Mouse (Mus musculus) midbrain, postnatal 0 days (tissue): ENCODE results near the gene 2810408A11Rik. TPM values are rescaled to one million over a fixed set of nuclear protein-coding genes. Genes with fewer than 3 reads are reported as not detected.
"Not testable (repeated sequence)": the region's sequence is repeated elsewhere in the genome, so short reads cannot be mapped to it uniquely, and the experiment has no call there.

Experiments used
- ATAC-seq: fragments of 200-750 bp; cut with Nextera tagmentation; 2 replicates; pipeline ENCODE4 v1.8.0; 2017; ENCODE audit warnings: moderate number of reproducible peaks, mild to moderate bottlenecking, moderate TSS enrichment, moderate library complexity; ENCODE audit not compliant: low FRiP score
- DNase-seq: peaks from one replicate; pipeline ENCODE4 v3.0.0-alpha.2; 2015; ENCODE audit warnings: low spot score
- H3K27ac ChIP-seq: fragments of 300-500 bp; sonication (generic); 2 replicates; pipeline ENCODE4 v1.5.1; 2014; ENCODE audit warnings: low read depth, mild to moderate bottlenecking, low read length, mixed read lengths
- H3K27me3 ChIP-seq: fragments of 300-500 bp; sonication (generic); 2 replicates; pipeline ENCODE4 v1.6.1; 2014; ENCODE audit warnings: low read length, control low read depth, mixed read lengths; ENCODE audit not compliant: insufficient read depth
- H3K36me3 ChIP-seq: fragments of 300-500 bp; sonication (generic); 2 replicates; pipeline ENCODE4 v1.6.1; 2014; ENCODE audit warnings: low read length, control low read depth, mixed read lengths; ENCODE audit not compliant: insufficient read depth
- H3K4me1 ChIP-seq: fragments of 300-500 bp; sonication (generic); 2 replicates; pipeline ENCODE4 v1.6.1; 2014; ENCODE audit warnings: mild to moderate bottlenecking, control low read depth, antibody characterized with exemption, low read length, mixed read lengths; ENCODE audit not compliant: insufficient read depth
- H3K4me2 ChIP-seq: fragments of 300-500 bp; sonication (generic); 2 replicates; pipeline ENCODE4 v1.6.1; 2014; ENCODE audit warnings: low read depth, mild to moderate bottlenecking, low read length, mixed read lengths; ENCODE audit not compliant: poor library complexity, severe bottlenecking
- H3K4me3 ChIP-seq: fragments of 300-500 bp; sonication (generic); 2 replicates; pipeline ENCODE4 v1.5.1; 2014; ENCODE audit warnings: low read depth, mild to moderate bottlenecking, low read length, moderate library complexity
- H3K9ac ChIP-seq: fragments of 300-500 bp; sonication (generic); replicated peaks from 2 replicates; pipeline ENCODE4 v1.6.1; 2014; ENCODE audit warnings: mild to moderate bottlenecking, low read length, moderate library complexity, mixed read lengths; ENCODE audit not compliant: poor library complexity, severe bottlenecking
- H3K9me3 ChIP-seq: fragments of 300-500 bp; sonication (generic); 2 replicates; pipeline ENCODE4 v1.6.1; 2016; ENCODE audit warnings: low read length, control low read depth
- CTCF ChIP-seq: IDR thresholded peaks from 2 replicates; pipeline ENCODE4 v1.5.1; 2016; ENCODE audit warnings: antibody characterized with exemption, mild to moderate bottlenecking
- WGBS: fragments of 180-500 bp; shearing (Covaris S2); extraction: QIAGEN DNeasy Blood & Tissue Kit; methylation state at CpG from one replicate; pipeline ENCODE4 v1.1.7; 2014; 5-methylcytosine and 5-hydroxymethylcytosine counted together
- polyA plus RNA-seq: library from polyadenylated mRNA; unstranded; fragments of >200 nt; fragmentation: Nextera tagmentation; extraction: Ambion mirVana; gene quantifications from 2 replicates; pipeline ENCODE4 v1.2.1, GENCODE M21; 2015
- total RNA-seq: library from RNA; depleted of rRNA; stranded (reverse); fragments of >200 nt; gene quantifications from 2 replicates; pipeline ENCODE4 v1.2.3, GENCODE M21; 2014

2810408A11Rik gene
- total and polyA plus RNA-seq, 2 experiments from 2014 or later: 3.3 to 6.2 TPM

GRCm38 (mm10) chr11:69934169-69934568 lies 33.4 kb upstream of the 2810408A11Rik start:
- H3K9me3 ChIP-seq: no peaks in the 10 kb centered on the region
- H3K4me1 ChIP-seq: no peaks in the 10 kb centered on the region
- WGBS: under 1% methylated on average over 18 of the region's 18 CpGs
- no peaks in the 10 kb centered on the region for H3K36me3 ChIP-seq
- peak; percentile 91 for TF ChIP-seq CTCF
- peaks cover 3% of the 10 kb centered on the region; the same call in 1 of the 2 replicates for H3K27me3 ChIP-seq
- ATAC-seq (0 out of 2 replicates have a peak, but pooled peaks have one; percentile 44), DNase-seq (peak; percentile 86)
- H3K4me2 ChIP-seq: peak overlapping the region; percentile 28
- H3K4me3 ChIP-seq: no peak overlapping the region
- no peak overlapping the region for H3K9ac ChIP-seq
- H3K27ac ChIP-seq: no peak overlapping the region

GRCm38 (mm10) chr11:69933066-69933465 lies 32.3 kb upstream of the 2810408A11Rik start:
- Histone ChIP-seq H3K27me3 (no peaks in the 10 kb centered on the region; the same call in 1 of the 2 replicates), H3K4me3 (no peak overlapping the region), H3K27ac (no peak overlapping the region), H3K4me1 (no peaks in the 10 kb centered on the region), H3K9ac (no peak overlapping the region), H3K4me2 (no peak overlapping the region), H3K9me3 (no peaks in the 10 kb centered on the region), H3K36me3 (no peaks in the 10 kb centered on the region)
- 75% methylated on average over 4 of the region's 4 CpGs for WGBS
- TF ChIP-seq CTCF: no peak
- ATAC-seq (no peak), DNase-seq (no peak)

GRCm38 (mm10) chr11:69932254-69932653 lies 31.5 kb upstream of the 2810408A11Rik start:
- TF ChIP-seq CTCF: peak; percentile 18; the same call in 1 of the 2 replicates
- DNase-seq: no peak
- 32% methylated on average over 3 of the region's 3 CpGs for WGBS

GRCm38 (mm10) chr11:69931769-69932168 lies 31.0 kb upstream of the 2810408A11Rik start:
- H3K27ac ChIP-seq: no peak overlapping the region
- WGBS: 70% methylated on average over 8 of the region's 8 CpGs
- TF ChIP-seq CTCF: no peak
- H3K4me1 ChIP-seq: no peaks in the 10 kb centered on the region
- H3K9me3 ChIP-seq: no peaks in the 10 kb centered on the region
- no peak overlapping the region for H3K9ac ChIP-seq
- DNase-seq (no peak), ATAC-seq (no peak)
- no peak overlapping the region for H3K4me2 ChIP-seq
- H3K27me3 ChIP-seq: no peaks in the 10 kb centered on the region
- H3K4me3 ChIP-seq: no peak overlapping the region
- no peaks in the 10 kb centered on the region for H3K36me3 ChIP-seq

More at GRCm38 (mm10) chr11:69932254-69932653, 31.5 kb upstream of the 2810408A11Rik start:
- no peak for ATAC-seq
- Histone ChIP-seq H3K4me3 (no peak overlapping the region), H3K4me2 (no peak overlapping the region), H3K27me3 (no peaks in the 10 kb centered on the region; the same call in 1 of the 2 replicates), H3K36me3 (no peaks in the 10 kb centered on the region), H3K4me1 (no peaks in the 10 kb centered on the region), H3K27ac (no peak overlapping the region), H3K9me3 (no peaks in the 10 kb centered on the region), H3K9ac (no peak overlapping the region)

GRCm38 (mm10) chr11:69930967-69931537 lies 30.3 kb upstream of the 2810408A11Rik start:
- ATAC-seq: no peak
- no peaks in the 10 kb centered on the region for H3K36me3 ChIP-seq
- no peak for DNase-seq
- no peak for TF ChIP-seq CTCF
- no peak overlapping the region for H3K4me2 ChIP-seq
- H3K27me3 ChIP-seq: no peaks in the 10 kb centered on the region
- no peak overlapping the region for H3K9ac ChIP-seq
- no peak overlapping the region for H3K4me3 ChIP-seq
- no peaks in the 10 kb centered on the region for H3K4me1 ChIP-seq
- WGBS: 79% methylated on average over 3 of the region's 3 CpGs
- no peak overlapping the region for H3K27ac ChIP-seq
- H3K9me3 ChIP-seq: no peaks in the 10 kb centered on the region

- H3K36me3 ChIP-seq, ATAC-seq, DNase-seq, H3K4me1 ChIP-seq, H3K4me3 ChIP-seq, H3K9me3 ChIP-seq, H3K9ac ChIP-seq, H3K27me3 ChIP-seq, H3K27ac ChIP-seq, H3K4me2 ChIP-seq: not testable (repeated sequence)
- WGBS: 89% methylated on average over 8 of the region's 8 CpGs
Observed at GRCm38 (mm10) chr11:69930176-69930575, 29.4 kb upstream of the 2810408A11Rik start.
